Mouse (Mus musculus): ENCODE data around the gene Gm17018.

- TF ChIP-seq CTCF (IDR thresholded peaks at IDR 0.05; ENCODE audit: insufficient read depth, low read depth, low read length) = no peak
- no peak for TF ChIP-seq POLR2A (IDR thresholded peaks at IDR 0.05; ENCODE audit: insufficient read depth, low read depth, low read length)
Measured at GRCm38 (mm10) chr19:45530200-45530995, 30.0 kb upstream of the Gm17018 start.
